Mouse (Mus musculus): ENCODE measurements around the gene Ces2c. TPM values are rescaled to one million over a fixed set of nuclear protein-coding genes. Genes with fewer than 3 reads are reported as not detected.
"Not testable (repeated sequence)": the region's sequence is repeated elsewhere in the genome, so short reads cannot be mapped to it uniquely, and the experiment has no call there.

Ces2c gene
- polyA plus RNA-seq, 1 experiment from 2014 or later = not detected

DNA sequence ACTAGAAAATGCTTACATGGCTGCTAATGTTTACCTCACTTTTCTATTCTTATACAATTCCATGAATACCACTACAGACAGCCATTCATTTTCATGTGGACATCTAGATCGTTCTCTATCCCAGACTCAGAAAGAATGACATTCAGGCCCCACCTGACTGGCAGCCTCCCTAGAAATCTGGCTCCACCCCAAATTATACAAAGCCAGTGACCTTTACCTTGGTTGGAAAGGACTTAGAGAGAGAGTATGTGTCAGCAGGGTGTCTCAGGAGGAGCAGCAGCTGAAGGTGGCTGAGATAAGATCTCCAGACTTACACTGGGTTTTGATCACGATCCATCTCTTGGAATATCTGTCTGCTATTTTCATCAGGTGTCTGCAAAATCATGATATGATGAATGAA lies 22.0 kb downstream of the Ces2c start:
- not testable (repeated sequence) for H3K9ac ChIP-seq; ATAC-seq (ENCODE audit: low FRiP score, low read depth); H3K4me3 ChIP-seq; H3K9me3 ChIP-seq; H3K4me2 ChIP-seq (replicated peaks); H3K27ac ChIP-seq; H3K4me1 ChIP-seq; H3K27me3 ChIP-seq; H3K36me3 ChIP-seq
- no CpG with 5 or more reads among the region's 2 CpGs for WGBS

DNA sequence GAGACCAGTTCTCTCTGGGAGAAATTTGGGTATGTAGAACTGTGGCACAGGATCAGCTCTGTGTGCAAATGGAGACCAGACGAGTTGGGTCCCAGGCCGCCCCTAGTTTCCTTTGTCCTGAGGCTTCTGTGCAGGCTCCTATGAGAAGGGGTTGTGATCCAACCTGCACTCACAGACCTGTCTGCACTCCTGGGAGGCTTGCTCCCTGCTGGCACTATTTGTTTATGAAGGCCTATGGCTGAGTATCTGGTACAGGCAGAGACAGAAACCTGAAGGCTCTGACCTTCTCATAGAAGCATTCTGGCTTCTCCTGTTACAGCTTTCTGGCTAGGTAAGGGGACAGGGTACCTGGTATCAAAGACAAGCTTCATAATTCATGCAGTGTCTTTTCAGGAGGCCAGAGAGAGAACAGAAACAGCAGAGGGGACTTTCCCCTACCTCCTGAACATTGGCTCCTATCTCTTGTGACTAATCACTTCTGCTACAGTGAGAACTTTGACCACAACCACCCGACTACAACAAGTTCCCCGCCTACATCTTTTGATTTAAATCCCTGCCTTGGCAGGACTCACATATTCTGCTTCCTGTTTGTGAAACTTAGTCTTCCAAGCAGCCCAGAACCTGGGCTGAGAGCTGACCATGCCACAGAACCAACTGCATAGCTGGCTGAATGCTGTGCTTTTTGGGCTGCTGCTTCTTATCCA lies 39.5 kb downstream of the Ces2c start:
- H3K27me3 ChIP-seq; H3K9ac ChIP-seq; H3K4me2 ChIP-seq (replicated peaks); H3K27ac ChIP-seq; H3K4me3 ChIP-seq; ATAC-seq (ENCODE audit: low FRiP score, low read depth); H3K4me1 ChIP-seq; H3K36me3 ChIP-seq; H3K9me3 ChIP-seq: not testable (repeated sequence)
- no CpG with 5 or more reads among the region's 4 CpGs for WGBS

DNA sequence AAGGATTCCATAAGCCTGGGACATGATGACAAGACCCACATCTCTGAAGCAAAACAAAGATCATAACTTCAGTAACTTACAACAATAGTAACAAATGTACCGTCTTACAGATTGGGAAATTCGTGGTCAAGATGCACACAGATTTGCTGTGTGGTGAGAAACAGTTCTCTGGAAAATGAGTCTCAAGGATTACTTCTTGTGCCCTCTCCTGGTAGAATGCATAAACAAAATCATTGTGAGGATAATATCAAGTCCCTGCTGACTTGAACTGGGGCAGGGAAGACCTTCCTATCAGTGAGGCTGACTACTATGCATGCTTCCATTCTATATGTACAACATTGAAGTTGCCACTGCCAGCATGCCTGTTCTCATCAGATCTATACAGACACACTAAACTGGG lies 54.9 kb downstream of the Ces2c start:
- Histone ChIP-seq H3K27ac (no peak overlapping the region), H3K9me3 (no peaks in the 10 kb centered on the region), H3K4me1 (no peaks in the 10 kb centered on the region), H3K4me2 (replicated peaks) (no peak overlapping the region), H3K9ac (no peak overlapping the region), H3K36me3 (no peaks in the 10 kb centered on the region), H3K4me3 (no peak overlapping the region), H3K27me3 (no peaks in the 10 kb centered on the region)
- WGBS = 80% methylated on average over 2 of the region's 2 CpGs
- ATAC-seq (ENCODE audit: low FRiP score, low read depth) = no peak

Other genes starting within 250 kb of the Ces2c start
- 0.22 TPM in 1 of 2 replicates, not detected in the other for gene Cdh16, start 222.7 kb upstream of the Ces2c start, polyA plus RNA-seq (2015; fragmentation: Nextera tagmentation; extraction: Ambion mirVana)
- gene Rrad, start 215.7 kb upstream of the Ces2c start, polyA plus RNA-seq (2015; fragmentation: Nextera tagmentation; extraction: Ambion mirVana) = 18.1 TPM in 2 replicates
- gene Ciao2b, start 205.1 kb upstream of the Ces2c start, polyA plus RNA-seq (2015; fragmentation: Nextera tagmentation; extraction: Ambion mirVana) = 88.9 and 89.4 TPM in 2 replicates
- not detected in 2 replicates for gene Ces2a, start 113.1 kb upstream of the Ces2c start, polyA plus RNA-seq (2015; fragmentation: Nextera tagmentation; extraction: Ambion mirVana)
- gene Ces2b, start 15.5 kb upstream of the Ces2c start, polyA plus RNA-seq (2015; fragmentation: Nextera tagmentation; extraction: Ambion mirVana) = 0.09 TPM in 1 of 2 replicates, not detected in the other
- 0.06 TPM in 1 of 2 replicates, not detected in the other for gene Ces2e, start 79.2 kb downstream of the Ces2c start, polyA plus RNA-seq (2015; fragmentation: Nextera tagmentation; extraction: Ambion mirVana)
- 0.06 and 0.13 TPM in 2 replicates for gene Ces2f, start 100.3 kb downstream of the Ces2c start, polyA plus RNA-seq (2015; fragmentation: Nextera tagmentation; extraction: Ambion mirVana)
- gene Ces2g, start 114.7 kb downstream of the Ces2c start, polyA plus RNA-seq (2015; fragmentation: Nextera tagmentation; extraction: Ambion mirVana) = 0.05 and 0.24 TPM in 2 replicates
- not detected in 2 replicates for gene Ces2h, start 153.8 kb downstream of the Ces2c start, polyA plus RNA-seq (2015; fragmentation: Nextera tagmentation; extraction: Ambion mirVana)
- not detected in 2 replicates for gene Ces3a, start 201.5 kb downstream of the Ces2c start, polyA plus RNA-seq (2015; fragmentation: Nextera tagmentation; extraction: Ambion mirVana)
- gene Ces3b, start 236.7 kb downstream of the Ces2c start, polyA plus RNA-seq (2015; fragmentation: Nextera tagmentation; extraction: Ambion mirVana) = not detected in 2 replicates